Mouse (Mus musculus): Measurements from ENCODE around the gene Ikzf3. TPM values are rescaled to one million over a fixed set of nuclear protein-coding genes. Genes with fewer than 3 reads are reported as not detected.

Gene Ikzf3
- polyA plus RNA-seq, 1 experiment: not detected

GRCm38 (mm10) chr11:98459071-98459741 lies 86.6 kb downstream of the Ikzf3 start:
- no peak for TF ChIP-seq CEBPB (IDR thresholded peaks at IDR 0.05; ENCODE audit: insufficient read depth, poor library complexity, severe bottlenecking)
- H3K27me3 ChIP-seq (ENCODE audit: control insufficient read depth, insufficient read depth, insufficient read length): peaks cover 78% of the 10 kb centered on the region
- H3K79me2 ChIP-seq (ENCODE audit: control insufficient read depth, insufficient read depth): no peaks in the 10 kb centered on the region
- no peak overlapping the region for H3K4me2 ChIP-seq (ENCODE audit: low read depth)
- no peaks in the 10 kb centered on the region for H3K36me3 ChIP-seq (ENCODE audit: control insufficient read depth, insufficient read depth)
- H3ac ChIP-seq (ENCODE audit: control insufficient read depth, insufficient read length): no peak overlapping the region
- H3K4me3 ChIP-seq: no peak overlapping the region

DNA sequence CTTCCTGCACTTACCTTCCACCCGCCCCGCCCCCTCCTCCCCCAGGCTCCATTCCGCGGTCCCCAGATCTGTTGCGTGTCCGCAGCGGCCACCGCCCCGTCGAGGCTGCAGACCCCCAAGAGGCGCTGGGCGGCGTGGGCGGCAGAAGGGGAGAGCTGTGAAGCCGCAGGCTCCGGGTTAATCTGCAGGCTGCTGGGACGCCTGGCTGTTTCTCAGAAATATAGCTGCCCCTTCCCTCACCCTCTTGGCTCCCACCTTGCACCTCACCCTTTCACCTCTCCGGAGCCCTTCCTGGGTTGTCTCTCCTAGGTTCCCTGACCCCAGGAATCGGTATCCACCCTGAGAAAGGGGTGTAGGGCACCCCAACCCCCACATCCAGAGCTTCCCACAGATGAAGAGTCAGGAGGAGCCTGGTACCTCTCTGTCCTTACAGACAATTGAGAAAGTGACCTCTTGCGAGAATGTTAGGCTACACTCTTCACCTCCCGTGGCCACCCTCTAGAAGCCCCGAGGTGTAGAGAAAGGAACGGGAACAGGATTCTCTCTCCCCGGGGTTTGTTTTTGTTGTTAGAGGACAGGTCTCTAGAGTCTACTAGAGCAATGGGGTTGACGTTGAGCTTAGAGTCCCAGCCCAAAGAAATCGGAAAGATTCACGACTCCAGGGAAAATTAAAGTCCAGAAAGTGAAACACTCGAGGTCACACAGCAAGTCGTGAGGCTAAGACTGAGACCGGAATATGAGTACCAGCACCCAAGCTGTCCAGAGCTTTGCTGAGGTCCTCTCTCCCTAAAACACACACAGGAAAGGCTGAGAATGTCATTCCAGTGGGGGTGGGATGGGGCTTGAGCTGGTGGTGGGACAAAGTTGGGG lies 87.5 kb downstream of the Ikzf3 start:
- H3K79me2 ChIP-seq (ENCODE audit: control insufficient read depth, insufficient read depth): no peaks in the 10 kb centered on the region
- no peaks in the 10 kb centered on the region for H3K36me3 ChIP-seq (ENCODE audit: control insufficient read depth, insufficient read depth)
- H3K4me2 ChIP-seq (ENCODE audit: low read depth): peak overlapping the region; percentile 84
- TF ChIP-seq POLR2AphosphoS2 (IDR thresholded peaks at IDR 0.05; ENCODE audit: insufficient read length, low read depth) (no peak), MYOG (IDR thresholded peaks at IDR 0.05; ENCODE audit: control insufficient read depth in 1 of 3, insufficient read depth in 1 of 3, insufficient read length in 2 of 3, low read depth in 2 of 3) (no peak), MYOD1 (IDR thresholded peaks at IDR 0.05; ENCODE audit: control insufficient read depth in 1 of 3, insufficient read length in 2 of 3, low read depth in 2 of 3) (no peak), E2F4 (IDR thresholded peaks at IDR 0.05; ENCODE audit: insufficient read depth) (no peak), CEBPB (IDR thresholded peaks at IDR 0.05; ENCODE audit: insufficient read depth, poor library complexity, severe bottlenecking) (no peak), REST (IDR thresholded peaks at IDR 0.05; ENCODE audit: insufficient read depth, insufficient read length) (no peak), USF1 (IDR thresholded peaks at IDR 0.05; ENCODE audit: low read depth) (no peak), MAX (IDR thresholded peaks at IDR 0.05; ENCODE audit: low read depth) (no peak), POLR2A (IDR thresholded peaks at IDR 0.05; ENCODE audit: insufficient read length, low read depth) (no peak), SRF (IDR thresholded peaks at IDR 0.05; ENCODE audit: control insufficient read depth, insufficient read length, low read depth) (no peak), TCF3 (IDR thresholded peaks at IDR 0.05; ENCODE audit: insufficient read length, low read depth) (no peak), TCF12 (IDR thresholded peaks at IDR 0.05; ENCODE audit: insufficient read depth, poor library complexity, severe bottlenecking) (no peak)
- H3K27me3 ChIP-seq (ENCODE audit: control insufficient read depth, insufficient read depth, insufficient read length): peaks cover 78% of the 10 kb centered on the region
- peak overlapping the region; percentile 16 for H3K4me3 ChIP-seq
- H3ac ChIP-seq (ENCODE audit: control insufficient read depth, insufficient read length): no peak overlapping the region

DNA sequence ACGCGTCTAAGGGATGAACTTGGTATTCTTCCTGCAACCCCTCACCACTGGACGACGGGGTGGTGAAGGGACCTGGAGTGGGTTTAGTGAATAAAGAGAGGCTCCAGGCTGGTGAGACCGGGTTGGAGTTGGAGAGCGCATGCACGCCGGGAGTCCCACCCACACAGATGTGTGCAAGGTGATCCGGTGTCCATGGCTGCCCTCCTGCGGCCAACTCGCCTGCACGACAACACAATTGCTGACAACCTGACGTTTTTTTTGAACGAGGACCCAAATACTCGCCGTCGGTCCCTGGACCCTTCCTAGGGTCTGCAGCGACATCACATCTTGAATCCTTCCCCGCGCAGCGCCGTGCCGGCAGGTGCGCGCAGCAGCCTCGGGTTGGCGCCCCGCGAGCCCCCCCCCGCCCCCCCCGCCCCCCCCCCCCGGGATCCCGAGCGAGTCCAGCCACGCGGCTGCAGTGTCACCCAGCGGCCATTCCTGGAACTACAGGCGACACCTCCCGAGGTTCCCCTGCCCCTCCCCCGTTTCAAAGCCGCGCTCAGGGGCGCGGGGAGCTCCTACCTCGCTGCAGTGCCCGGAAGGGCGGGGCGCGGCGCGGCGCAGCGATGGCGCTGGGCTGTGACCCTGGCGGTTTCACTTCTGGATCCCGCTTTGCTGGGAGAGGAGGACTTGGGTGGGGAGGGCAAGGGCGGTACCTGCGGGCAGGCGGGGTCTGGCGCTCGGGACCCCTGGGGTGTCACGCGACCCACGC lies 88.3 kb downstream of the Ikzf3 start:
- H3K79me2 ChIP-seq (ENCODE audit: control insufficient read depth, insufficient read depth): no peaks in the 10 kb centered on the region
- H3K4me2 ChIP-seq (ENCODE audit: low read depth): peak overlapping the region; percentile 84
- peaks cover 79% of the 10 kb centered on the region for H3K27me3 ChIP-seq (ENCODE audit: control insufficient read depth, insufficient read depth, insufficient read length)
- no peaks in the 10 kb centered on the region for H3K36me3 ChIP-seq (ENCODE audit: control insufficient read depth, insufficient read depth)
- H3ac ChIP-seq (ENCODE audit: control insufficient read depth, insufficient read length): no peak overlapping the region
- peak overlapping the region; percentile 16 for H3K4me3 ChIP-seq
- TF ChIP-seq MYOD1 (IDR thresholded peaks at IDR 0.05; ENCODE audit: control insufficient read depth in 1 of 3, insufficient read length in 2 of 3, low read depth in 2 of 3) (peak in 1 of 3 experiments; percentile 9), POLR2A (IDR thresholded peaks at IDR 0.05; ENCODE audit: insufficient read length, low read depth) (no peak), POLR2AphosphoS2 (IDR thresholded peaks at IDR 0.05; ENCODE audit: insufficient read length, low read depth) (no peak)

DNA sequence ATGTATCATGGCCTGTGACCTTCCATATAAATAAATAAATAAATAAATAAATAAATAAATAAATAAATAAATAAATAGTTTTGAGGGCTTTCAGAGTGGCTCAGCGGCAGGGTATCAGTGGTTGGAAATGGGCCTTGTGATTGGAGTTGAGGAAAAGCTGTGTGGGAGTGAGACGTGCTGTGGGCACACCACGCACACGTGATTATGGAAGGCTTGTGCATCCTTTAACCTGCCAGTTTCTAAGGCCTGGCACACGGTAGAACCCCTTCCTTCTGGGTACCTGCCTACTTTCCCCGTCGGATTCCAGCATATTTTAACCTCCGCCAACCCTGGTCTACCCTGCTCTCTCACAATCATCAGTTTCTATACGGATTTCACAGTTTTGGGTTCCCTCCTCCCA lies 88.9 kb downstream of the Ikzf3 start:
- Histone ChIP-seq H3ac (ENCODE audit: control insufficient read depth, insufficient read length) (no peak overlapping the region), H3K4me2 (ENCODE audit: low read depth) (peak overlapping the region; percentile 84), H3K4me3 (peak overlapping the region; percentile 16), H3K79me2 (ENCODE audit: control insufficient read depth, insufficient read depth) (no peaks in the 10 kb centered on the region), H3K27me3 (ENCODE audit: control insufficient read depth, insufficient read depth, insufficient read length) (peaks cover 79% of the 10 kb centered on the region), H3K36me3 (ENCODE audit: control insufficient read depth, insufficient read depth) (no peaks in the 10 kb centered on the region)
- TF ChIP-seq E2F4 (IDR thresholded peaks at IDR 0.05; ENCODE audit: insufficient read depth) (no peak), REST (IDR thresholded peaks at IDR 0.05; ENCODE audit: insufficient read depth, insufficient read length) (no peak), USF1 (IDR thresholded peaks at IDR 0.05; ENCODE audit: low read depth) (no peak), TCF3 (IDR thresholded peaks at IDR 0.05; ENCODE audit: insufficient read length, low read depth) (no peak), MYOG (IDR thresholded peaks at IDR 0.05; ENCODE audit: control insufficient read depth in 1 of 3, insufficient read depth in 1 of 3, insufficient read length in 2 of 3, low read depth in 2 of 3) (no peak), CEBPB (IDR thresholded peaks at IDR 0.05; ENCODE audit: insufficient read depth, poor library complexity, severe bottlenecking) (no peak), POLR2AphosphoS2 (IDR thresholded peaks at IDR 0.05; ENCODE audit: insufficient read length, low read depth) (no peak), SRF (IDR thresholded peaks at IDR 0.05; ENCODE audit: control insufficient read depth, insufficient read length, low read depth) (no peak), TCF12 (IDR thresholded peaks at IDR 0.05; ENCODE audit: insufficient read depth, poor library complexity, severe bottlenecking) (no peak), MAX (IDR thresholded peaks at IDR 0.05; ENCODE audit: low read depth) (no peak), MYOD1 (IDR thresholded peaks at IDR 0.05; ENCODE audit: control insufficient read depth in 1 of 3, insufficient read length in 2 of 3, low read depth in 2 of 3) (no peak), POLR2A (IDR thresholded peaks at IDR 0.05; ENCODE audit: insufficient read length, low read depth) (no peak)
